Mouse (Mus musculus) intestine, postnatal 0 days (tissue): Measurements from ENCODE around the gene Kcns1. TPM values are rescaled to one million over a fixed set of nuclear protein-coding genes. Genes with fewer than 3 reads are reported as not detected.
"Not testable (repeated sequence)": the region's sequence is repeated elsewhere in the genome, so short reads cannot be mapped to it uniquely, and the experiment has no call there.

Source experiments
- ATAC-seq: fragments of 200-750 bp; cut with Nextera tagmentation; 2 replicates; pipeline ENCODE4 v1.8.0; 2017; ENCODE audit warnings: mild to moderate bottlenecking, moderate TSS enrichment, moderate library complexity
- H3K27ac ChIP-seq: fragments of 300-500 bp; sonication (generic); 2 replicates; pipeline ENCODE4 v1.5.1; 2014; ENCODE audit warnings: mild to moderate bottlenecking, low read depth, low read length, moderate library complexity
- H3K27me3 ChIP-seq: fragments of 300-500 bp; sonication (generic); replicated peaks from 2 replicates; pipeline ENCODE4 v1.6.1; 2014; ENCODE audit warnings: low read length, mixed read lengths; ENCODE audit not compliant: control insufficient read depth, insufficient read depth
- H3K36me3 ChIP-seq: fragments of 300-500 bp; sonication (generic); 2 replicates; pipeline ENCODE4 v1.6.1; 2014; ENCODE audit warnings: mild to moderate bottlenecking, moderate library complexity; ENCODE audit not compliant: control insufficient read depth, insufficient read depth
- H3K4me1 ChIP-seq: fragments of 300-500 bp; sonication (generic); replicated peaks from 2 replicates; pipeline ENCODE4 v1.6.1; 2014; ENCODE audit warnings: antibody characterized with exemption, low read length, mixed read lengths; ENCODE audit not compliant: control insufficient read depth, insufficient read depth
- H3K4me2 ChIP-seq: fragments of 300-500 bp; sonication (generic); replicated peaks from 2 replicates; pipeline ENCODE4 v1.6.1; 2014; ENCODE audit warnings: low read depth, mild to moderate bottlenecking, moderate library complexity
- H3K4me3 ChIP-seq: fragments of 300-500 bp; sonication (generic); 2 replicates; pipeline ENCODE4 v1.5.1; 2014; ENCODE audit warnings: low read depth, low read length
- H3K9ac ChIP-seq: fragments of 300-500 bp; sonication (generic); 2 replicates; pipeline ENCODE4 v1.6.1; 2014; ENCODE audit warnings: mild to moderate bottlenecking, low read depth, low read length
- H3K9me3 ChIP-seq: fragments of 300-500 bp; sonication (generic); 2 replicates; pipeline ENCODE4 v1.6.1; 2016; ENCODE audit warnings: mixed run types; ENCODE audit not compliant: control insufficient read depth
- CTCF ChIP-seq: sonication (generic); IDR thresholded peaks from 2 replicates; pipeline ENCODE4 v1.5.1; 2016; ENCODE audit warnings: low read depth, mild to moderate bottlenecking, control low read depth, antibody characterized with exemption, moderate library complexity
- WGBS: fragments of 180-500 bp; shearing (Covaris S2); extraction: QIAGEN DNeasy Blood & Tissue Kit; methylation state at CpG from one replicate; pipeline ENCODE4 v1.1.7; 2014; 5-methylcytosine and 5-hydroxymethylcytosine counted together
- polyA plus RNA-seq: library from polyadenylated mRNA; unstranded; fragments of >200 nt; fragmentation: Nextera tagmentation; extraction: Ambion mirVana; gene quantifications from 2 replicates; pipeline ENCODE4 v1.2.1, GENCODE M21; 2015

Kcns1 gene
- polyA plus RNA-seq: 0.07 and 0.21 TPM in 2 replicates

- WGBS: 1% methylated on average over 28 of the region's 29 CpGs
- peak within 1 kb of the TSS; percentile 58 for H3K4me2 ChIP-seq
- no peaks in the 10 kb centered on the region for H3K9me3 ChIP-seq
- H3K4me3 ChIP-seq: peak within 1 kb of the TSS; percentile 30
- no peaks in the 10 kb centered on the region for H3K36me3 ChIP-seq
- H3K4me1 ChIP-seq: peaks cover 8% of the 10 kb centered on the region; the same call in 1 of the 2 replicates
- no peak within 1 kb of the TSS for H3K27ac ChIP-seq
- H3K9ac ChIP-seq: peak within 1 kb of the TSS; percentile 40; the same call in 1 of the 2 replicates
- no peak for TF ChIP-seq CTCF
- peaks cover 44% of the 10 kb centered on the region for H3K27me3 ChIP-seq
- no peak for ATAC-seq
These were observed at the start of gene Kcns1 for GRCm38 (mm10) chr2:164170902-164171301. Kcns1 (minus strand) TSS chr2:164171113.

GRCm38 (mm10) chr2:164219295-164219694 is 48.4 kb upstream of the Kcns1 start:
- no peak for TF ChIP-seq CTCF
- ATAC-seq: no peak
- Histone ChIP-seq H3K4me3 (no peak overlapping the region), H3K27ac (no peak overlapping the region), H3K4me1 (no peaks in the 10 kb centered on the region), H3K4me2 (no peak overlapping the region), H3K9me3 (no peaks in the 10 kb centered on the region), H3K36me3 (no peaks in the 10 kb centered on the region), H3K27me3 (no peaks in the 10 kb centered on the region), H3K9ac (no peak overlapping the region)
- 89% methylated on average over 9 of the region's 9 CpGs for WGBS

GRCm38 (mm10) chr2:164212711-164213110 is 41.8 kb upstream of the Kcns1 start:
- H3K36me3 ChIP-seq: no peaks in the 10 kb centered on the region
- H3K9me3 ChIP-seq: no peaks in the 10 kb centered on the region
- no peak overlapping the region for H3K4me3 ChIP-seq
- H3K4me1 ChIP-seq: no peaks in the 10 kb centered on the region
- no peaks in the 10 kb centered on the region for H3K27me3 ChIP-seq
- no peak for TF ChIP-seq CTCF
- H3K9ac ChIP-seq: no peak overlapping the region
- H3K4me2 ChIP-seq: no peak overlapping the region
- no peak for ATAC-seq
- WGBS: 87% methylated on average over 5 of the region's 5 CpGs
- no peak overlapping the region for H3K27ac ChIP-seq

- no peak for TF ChIP-seq CTCF
- no peaks in the 10 kb centered on the region for H3K36me3 ChIP-seq
- 90% methylated on average over 4 of the region's 4 CpGs for WGBS
- H3K9ac ChIP-seq: no peak overlapping the region
- H3K4me3 ChIP-seq: no peak overlapping the region
- H3K9me3 ChIP-seq: no peaks in the 10 kb centered on the region
- ATAC-seq: no peak
- no peak overlapping the region for H3K27ac ChIP-seq
- no peaks in the 10 kb centered on the region for H3K27me3 ChIP-seq
- H3K4me1 ChIP-seq: no peaks in the 10 kb centered on the region
- H3K4me2 ChIP-seq: no peak overlapping the region
These were observed 40.0 kb upstream of the Kcns1 start for GRCm38 (mm10) chr2:164210892-164211291.

- WGBS: 64% methylated on average over 4 of the region's 4 CpGs
These were observed 35.8 kb upstream of the Kcns1 start for GRCm38 (mm10) chr2:164206676-164207075.

GRCm38 (mm10) chr2:164206011-164206410 is 35.1 kb upstream of the Kcns1 start:
- not testable (repeated sequence) for H3K27ac ChIP-seq, H3K27me3 ChIP-seq, ATAC-seq, H3K9ac ChIP-seq, H3K4me1 ChIP-seq, H3K4me2 ChIP-seq, H3K9me3 ChIP-seq, H3K4me3 ChIP-seq, H3K36me3 ChIP-seq
- 91% methylated on average over 10 of the region's 10 CpGs for WGBS

More at GRCm38 (mm10) chr2:164206676-164207075, 35.8 kb upstream of the Kcns1 start:
- no peak for ATAC-seq
- no peak overlapping the region for H3K27ac ChIP-seq
- H3K9me3 ChIP-seq: no peaks in the 10 kb centered on the region
- H3K27me3 ChIP-seq: no peaks in the 10 kb centered on the region
- H3K36me3 ChIP-seq: no peaks in the 10 kb centered on the region
- no peak overlapping the region for H3K9ac ChIP-seq
- H3K4me3 ChIP-seq: no peak overlapping the region
- no peak for TF ChIP-seq CTCF
- no peaks in the 10 kb centered on the region for H3K4me1 ChIP-seq
- no peak overlapping the region for H3K4me2 ChIP-seq

GRCm38 (mm10) chr2:164199626-164200327 is 28.9 kb upstream of the Kcns1 start, which contains the start of gene Wfdc15a:
Wfdc15a (minus strand) TSS chr2:164200130.
- ATAC-seq: no peak
- no peaks in the 10 kb centered on the region for H3K4me1 ChIP-seq
- no peak within 1 kb of the TSS for H3K4me3 ChIP-seq
- H3K9me3 ChIP-seq: no peaks in the 10 kb centered on the region
- H3K27me3 ChIP-seq: no peaks in the 10 kb centered on the region
- no peaks in the 10 kb centered on the region for H3K36me3 ChIP-seq
- 83% methylated on average over 20 of the region's 20 CpGs for WGBS
- no peak within 1 kb of the TSS for H3K4me2 ChIP-seq
- H3K9ac ChIP-seq: no peak within 1 kb of the TSS
- TF ChIP-seq CTCF: no peak
- no peak within 1 kb of the TSS for H3K27ac ChIP-seq
